Mouse (Mus musculus): ENCODE measurements around the gene Thada. TPM values are rescaled to one million over a fixed set of nuclear protein-coding genes. Genes with fewer than 3 reads are reported as not detected.

Gene Thada
- total RNA-seq, 2 experiments from 2014 or later, result 7.5 to 8.7 TPM

DNA sequence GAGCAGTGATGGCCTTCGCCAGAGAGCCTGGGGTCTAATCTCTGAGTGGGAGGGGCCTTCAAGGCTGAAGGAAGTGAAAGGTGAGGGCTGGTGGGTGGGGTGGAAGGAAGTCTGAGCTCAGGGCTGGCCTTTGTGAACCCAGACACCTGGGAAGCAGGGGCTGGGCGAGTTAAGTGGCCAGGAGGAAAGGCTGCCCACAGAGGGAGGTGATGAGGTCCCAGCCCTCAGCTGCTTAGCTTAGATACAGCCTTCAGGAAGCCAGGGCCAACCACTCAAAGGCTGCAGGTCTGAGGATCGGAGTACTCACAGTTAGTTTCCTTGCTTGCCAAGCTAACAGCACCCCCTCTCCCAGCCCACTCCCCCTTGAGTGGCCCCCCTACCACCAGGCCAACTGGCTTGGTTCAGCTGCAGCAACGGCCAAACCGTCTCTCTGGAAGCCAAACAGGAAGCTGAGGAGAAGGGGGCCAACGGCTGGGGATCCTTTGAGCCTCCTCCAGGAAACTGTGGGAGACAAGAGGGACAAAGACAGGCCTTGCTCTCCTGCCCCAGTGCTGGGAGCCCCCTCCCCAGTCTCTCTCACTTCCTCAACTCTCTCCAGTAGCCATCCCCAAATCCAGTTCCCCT is 304.7 kb downstream of the Thada start:
- peak; percentile 37 for DNase-seq

DNA sequence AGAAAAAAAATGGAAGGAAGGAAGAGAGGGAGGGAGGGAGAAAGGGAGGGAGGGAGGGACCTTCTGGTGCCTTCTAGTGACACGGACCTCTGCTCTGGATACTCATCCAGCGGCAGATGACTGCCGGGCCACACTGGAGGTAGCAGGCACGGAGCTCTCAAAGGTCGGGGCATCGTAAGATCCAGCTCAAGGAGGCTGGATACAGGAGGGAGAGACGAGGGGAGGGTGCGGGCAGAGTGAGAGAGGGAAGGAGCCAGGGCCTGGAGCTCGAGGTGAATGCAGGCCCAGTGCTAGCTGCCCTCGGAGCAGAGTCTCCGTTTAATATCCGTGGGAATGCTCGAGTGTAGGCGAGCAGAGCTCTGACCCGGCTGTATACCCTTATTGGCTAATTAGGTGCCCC is 307.1 kb downstream of the Thada start:
- no peak for DNase-seq

DNA sequence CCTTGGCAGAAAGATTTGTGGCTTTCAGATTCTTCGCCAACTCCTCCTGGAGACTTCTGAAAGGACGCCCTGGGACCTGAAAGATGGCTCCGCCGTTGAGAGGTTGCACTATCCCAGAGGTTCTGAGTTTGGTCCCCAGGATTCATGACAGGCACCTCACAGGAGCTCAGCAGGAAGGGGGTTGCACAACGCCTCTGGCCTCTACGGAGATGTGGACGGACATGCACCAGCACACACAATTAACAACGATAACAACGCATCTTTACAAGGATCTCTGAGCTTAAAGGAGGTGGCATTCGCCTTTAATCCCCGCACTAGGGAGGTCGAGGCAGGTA is 307.6 kb downstream of the Thada start:
- DNase-seq, result no peak

DNA sequence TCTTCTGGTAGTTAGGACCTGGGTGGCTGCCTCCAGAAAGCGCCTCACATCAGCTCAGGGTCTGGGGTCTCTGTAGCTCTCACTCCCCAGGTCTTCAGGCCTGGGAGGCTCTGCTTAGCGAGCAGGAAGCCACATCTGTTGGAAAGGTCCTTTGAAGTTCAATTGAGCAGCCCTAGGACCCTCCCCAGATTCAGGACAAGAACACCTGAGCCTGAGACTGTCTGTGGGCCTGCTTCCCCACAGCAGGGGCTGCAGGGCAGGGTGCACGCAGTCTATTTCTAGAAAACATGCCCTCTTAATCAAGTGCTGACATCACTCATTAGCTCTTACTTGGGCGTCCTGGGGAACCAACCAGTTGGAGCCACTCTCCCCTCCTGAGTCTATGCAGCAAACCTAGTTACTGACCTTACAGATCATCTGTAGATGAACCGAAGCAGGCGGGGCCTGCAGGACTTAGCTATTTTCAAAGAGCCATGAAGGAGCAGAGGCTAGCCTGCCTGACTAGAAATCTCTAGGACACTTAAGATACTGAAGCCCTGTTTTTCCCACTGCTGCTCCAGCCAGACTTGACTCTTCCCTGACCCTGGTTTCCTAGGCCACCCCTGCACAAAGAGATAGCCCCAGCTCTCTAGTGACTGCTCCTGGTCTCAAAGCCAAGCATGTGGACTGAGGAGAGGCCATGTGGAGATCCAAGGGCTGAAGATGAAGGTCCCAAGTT is 308.1 kb downstream of the Thada start:
- DNase-seq, result no peak

DNA sequence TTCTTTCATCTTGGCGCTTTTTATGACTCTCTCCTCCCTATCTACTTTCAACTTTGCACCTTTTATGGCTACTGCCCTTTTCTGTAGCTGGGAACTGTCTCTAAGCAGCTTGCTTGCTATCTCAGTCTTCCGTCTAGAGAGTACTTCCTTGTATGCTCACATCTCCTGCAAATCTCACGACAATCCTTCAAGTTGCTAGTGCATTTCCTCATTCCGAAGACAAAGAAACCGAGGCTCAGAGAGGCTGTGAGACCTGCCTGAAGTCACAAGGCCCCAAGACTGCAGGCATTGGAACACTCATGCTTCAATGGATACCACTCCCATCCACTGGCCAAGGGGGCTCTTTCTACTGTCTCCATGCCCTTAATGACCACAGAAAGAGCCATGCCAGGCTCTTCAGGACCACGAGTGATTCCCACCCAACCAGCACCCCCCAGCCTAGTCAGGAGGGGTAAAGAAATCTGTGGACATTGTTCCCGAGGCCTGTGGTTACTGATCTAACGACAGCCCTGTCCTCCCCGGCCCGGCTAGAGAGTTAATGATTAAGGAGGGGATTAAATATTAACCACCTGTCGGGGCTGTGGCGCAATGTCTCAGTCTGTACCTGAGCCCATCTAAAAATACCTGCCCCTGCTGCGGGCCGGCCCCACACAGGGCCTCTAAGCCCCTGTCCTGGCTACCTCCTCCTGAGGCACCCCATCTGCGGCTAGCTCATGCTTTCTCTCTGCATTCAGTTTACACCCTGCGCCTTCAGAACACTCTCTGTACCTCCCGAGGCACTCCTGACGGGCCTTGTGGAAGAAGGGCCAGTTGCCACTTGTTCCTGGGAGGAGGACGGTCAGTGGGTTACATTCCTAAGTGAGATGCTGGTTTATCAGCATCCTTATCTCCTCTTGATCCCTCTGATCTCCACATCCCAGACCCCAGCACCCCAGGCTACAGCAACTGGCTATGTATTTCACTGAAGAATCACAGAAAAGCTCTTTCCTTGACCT is 309.0 kb downstream of the Thada start:
- DNase-seq, result no peak

DNA sequence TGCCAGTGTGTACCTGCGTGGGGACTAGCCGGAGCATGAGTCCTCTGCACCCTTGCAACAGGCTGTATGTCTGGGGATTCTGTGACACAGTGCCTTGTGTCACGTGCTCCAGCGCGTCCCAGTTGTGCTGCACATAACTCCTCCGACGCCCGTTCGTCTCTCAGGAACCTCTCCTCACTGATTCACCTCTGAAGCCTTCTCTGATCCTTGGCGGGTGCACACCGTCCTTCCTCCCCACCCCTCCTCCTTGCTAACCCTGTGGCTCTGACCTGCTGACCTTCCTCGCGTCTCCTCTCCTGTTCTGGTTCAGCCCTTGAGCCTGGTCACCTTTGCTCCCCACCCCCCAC is 309.8 kb downstream of the Thada start:
- no peak for DNase-seq

DNA sequence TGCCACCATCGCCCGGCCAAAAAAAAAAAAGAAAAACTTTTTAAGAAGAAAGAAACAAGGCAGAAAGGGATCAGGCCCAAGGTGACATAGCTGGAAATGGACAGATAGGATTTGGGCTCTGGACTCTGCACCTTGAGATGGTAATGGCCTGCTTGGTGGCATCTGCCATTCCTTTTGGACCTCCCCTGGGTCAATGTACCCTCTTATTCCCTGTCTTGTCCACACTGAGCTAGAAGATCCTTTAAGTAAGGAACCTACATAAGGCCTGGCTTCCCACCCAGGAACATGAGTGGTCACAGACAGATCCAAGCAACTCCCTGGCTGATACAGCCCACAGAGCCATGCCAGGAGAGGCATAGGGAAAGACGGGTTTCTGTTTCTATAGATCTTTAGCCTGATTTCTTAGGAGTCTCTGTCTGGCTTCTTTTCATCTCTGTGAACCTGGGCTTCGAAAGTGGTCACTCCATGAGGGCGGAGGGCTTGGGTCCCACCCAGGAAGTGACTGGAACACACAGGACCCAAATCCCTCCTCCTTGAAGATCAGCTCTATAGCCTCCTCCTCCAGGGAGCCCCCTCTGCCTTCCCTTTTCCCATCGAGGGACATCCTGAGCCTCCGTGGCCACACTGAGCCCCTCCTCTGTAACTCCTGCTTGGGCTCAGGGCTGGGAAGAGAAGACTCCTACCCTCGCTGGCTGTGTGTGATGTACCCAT is 310.3 kb downstream of the Thada start:
- DNase-seq, result no peak

DNA sequence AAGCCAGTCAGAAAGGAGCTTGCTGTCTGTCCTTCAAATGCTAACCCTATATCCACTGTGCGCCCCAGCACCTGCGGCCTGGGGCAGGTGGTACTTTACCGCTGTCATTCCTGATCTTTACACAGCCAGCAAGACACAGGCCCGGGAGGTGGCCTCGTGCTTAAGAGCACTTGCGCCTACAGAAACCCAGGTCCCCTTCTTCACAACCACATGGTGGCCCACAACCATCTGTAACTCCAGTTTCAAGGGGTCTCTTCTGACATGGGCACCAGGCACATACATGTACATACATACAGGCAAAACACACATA is 311.0 kb downstream of the Thada start:
- DNase-seq, result no peak

DNA sequence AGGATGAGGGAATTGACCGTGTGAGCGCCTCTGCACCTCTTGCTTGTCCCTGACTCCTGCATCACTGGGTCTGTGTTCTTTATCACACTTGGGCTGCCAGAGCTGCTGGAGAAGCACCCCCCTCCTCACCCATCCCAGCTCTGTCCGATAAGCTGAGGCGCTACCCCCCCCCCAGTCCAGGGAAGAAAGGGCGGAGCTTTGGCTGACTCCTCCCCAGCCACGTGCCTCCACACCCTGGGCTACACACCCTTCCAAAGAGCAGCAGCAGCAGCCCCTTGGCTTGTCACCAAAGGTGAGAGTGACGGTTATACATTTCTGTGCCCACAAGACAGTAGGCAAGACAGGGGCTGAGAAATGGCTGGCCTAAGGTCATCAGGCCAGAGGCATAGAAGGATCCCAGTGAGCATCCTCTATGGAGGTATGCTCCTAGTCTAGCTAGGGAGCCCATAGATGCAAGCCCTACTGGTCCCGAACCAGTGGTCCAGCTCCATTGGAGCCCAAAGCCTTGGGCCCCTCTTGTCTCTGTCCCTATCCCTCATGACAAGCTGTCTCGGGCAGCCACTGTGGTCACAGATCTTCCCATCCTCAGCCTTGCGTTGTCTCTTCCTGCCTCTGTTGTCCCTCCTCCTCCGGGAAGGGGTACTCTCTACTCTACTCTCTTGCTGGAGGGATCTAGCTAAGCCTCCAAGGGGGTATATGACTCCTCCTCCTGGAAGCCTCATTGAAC is 311.5 kb downstream of the Thada start:
- no peak for DNase-seq

DNA sequence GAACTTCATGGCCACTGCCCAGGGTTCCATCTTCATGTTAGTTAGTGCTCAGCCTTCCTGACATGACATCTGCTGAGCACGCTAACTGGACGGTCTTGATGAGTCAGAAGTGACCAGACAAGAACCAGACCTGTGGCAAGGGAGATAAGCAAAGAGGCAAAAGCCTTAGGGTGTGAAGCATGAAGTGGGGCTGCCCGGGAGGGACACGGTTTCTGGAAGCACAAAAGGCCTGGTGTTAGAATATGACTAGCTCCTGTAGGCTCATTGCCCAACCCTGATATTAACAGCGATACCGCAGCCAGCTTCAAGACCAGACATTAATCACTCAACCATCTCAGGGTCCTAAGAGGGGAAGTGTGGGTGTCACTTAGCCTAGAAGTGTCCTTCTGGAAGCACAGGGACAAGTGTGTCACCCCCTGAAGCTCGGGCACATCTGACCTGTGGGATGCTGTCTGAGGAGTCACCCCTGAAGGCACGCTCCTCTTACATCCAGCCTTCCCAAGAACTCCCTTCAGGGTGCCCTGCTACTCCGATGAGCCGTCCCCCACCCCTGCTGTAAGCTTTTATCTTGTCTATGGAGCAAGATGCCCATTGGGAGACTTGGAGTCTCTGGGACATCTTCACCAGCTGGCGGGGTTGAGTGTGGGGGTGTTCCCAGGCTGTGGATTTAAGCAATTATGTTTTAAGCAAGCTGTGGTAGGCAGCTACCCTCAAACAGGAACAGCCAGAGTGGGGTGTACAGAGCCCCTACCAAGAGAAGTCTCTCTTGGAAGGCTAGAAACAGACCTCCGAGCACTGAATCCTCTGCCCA is 312.8 kb downstream of the Thada start:
- DNase-seq, result no peak

DNA sequence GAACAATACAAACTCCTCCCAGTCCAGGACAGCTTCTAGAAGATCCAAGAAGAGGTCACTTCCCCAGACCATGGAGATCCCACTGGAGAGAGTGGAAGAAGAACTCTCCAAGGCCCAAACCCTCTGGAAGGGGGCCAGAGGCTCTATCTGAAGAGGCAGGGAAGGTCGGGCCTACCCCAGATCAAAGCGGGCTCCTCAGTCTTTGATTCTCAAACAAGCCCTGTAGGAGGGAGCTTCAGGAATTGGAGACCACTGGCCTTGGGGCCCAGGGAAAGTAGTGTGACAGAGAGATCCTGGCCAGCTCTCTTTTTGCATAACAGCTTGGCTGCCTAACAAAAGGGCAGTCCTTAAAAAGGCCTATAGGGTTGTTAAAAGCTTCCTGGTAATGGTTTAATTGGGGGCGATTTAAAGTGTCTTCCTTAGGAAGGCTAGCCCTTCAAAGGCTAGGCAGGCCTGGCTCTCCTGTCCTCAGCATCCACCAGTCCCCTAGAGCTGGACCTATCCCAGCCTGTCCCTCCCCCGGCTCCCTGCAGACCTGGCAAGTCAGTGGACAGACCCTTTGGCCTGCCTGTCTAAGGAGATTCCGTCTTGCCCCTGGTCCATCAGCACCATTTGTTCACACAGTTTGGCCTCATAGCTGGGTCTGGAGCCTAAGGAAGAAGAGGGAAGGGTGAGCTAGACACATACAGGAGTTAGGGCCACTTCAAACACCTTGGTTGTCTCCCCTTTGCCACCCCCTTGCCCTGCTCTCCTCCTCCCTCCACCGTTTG is 313.6 kb downstream of the Thada start:
- no peak for DNase-seq

DNA sequence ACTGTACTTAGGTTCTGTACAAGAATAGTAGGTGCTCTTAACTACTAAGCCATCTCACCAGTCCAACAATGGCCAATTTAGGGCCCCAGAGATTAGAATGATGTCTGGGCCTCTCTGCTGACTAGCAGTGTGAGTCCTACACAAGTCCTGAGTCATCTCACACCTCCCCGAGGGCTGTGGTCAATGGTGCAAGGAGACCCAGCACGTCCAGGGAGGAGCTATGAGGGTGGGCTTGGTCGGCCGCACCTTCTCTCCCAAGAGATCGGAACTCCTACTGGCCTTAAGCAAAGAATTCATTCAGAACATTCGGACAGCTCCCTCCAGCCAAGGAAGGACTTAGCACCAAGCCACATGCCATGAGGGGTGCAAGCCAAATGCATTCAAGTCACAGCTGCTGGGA is 314.7 kb downstream of the Thada start:
- DNase-seq, result no peak

DNA sequence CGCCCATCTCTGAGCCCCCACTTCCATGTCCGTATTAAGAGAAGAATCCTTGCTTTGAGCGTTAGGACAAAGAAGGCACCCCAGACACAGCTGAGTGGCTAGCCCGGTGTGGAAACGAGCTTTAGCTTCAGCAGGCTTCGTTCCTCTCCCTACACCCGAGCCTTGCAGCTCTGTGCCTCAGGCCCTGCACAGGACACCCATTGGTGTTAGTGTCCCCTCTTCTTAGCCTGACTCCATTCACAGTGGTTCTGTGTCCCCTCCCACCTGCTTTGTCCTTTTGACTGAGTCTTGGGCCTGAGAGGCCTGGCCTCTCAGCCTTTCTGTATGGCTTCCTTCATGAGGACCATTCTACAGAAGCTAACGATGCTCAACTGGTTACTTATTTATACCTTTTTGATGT is 315.7 kb downstream of the Thada start:
- DNase-seq, result no peak

DNA sequence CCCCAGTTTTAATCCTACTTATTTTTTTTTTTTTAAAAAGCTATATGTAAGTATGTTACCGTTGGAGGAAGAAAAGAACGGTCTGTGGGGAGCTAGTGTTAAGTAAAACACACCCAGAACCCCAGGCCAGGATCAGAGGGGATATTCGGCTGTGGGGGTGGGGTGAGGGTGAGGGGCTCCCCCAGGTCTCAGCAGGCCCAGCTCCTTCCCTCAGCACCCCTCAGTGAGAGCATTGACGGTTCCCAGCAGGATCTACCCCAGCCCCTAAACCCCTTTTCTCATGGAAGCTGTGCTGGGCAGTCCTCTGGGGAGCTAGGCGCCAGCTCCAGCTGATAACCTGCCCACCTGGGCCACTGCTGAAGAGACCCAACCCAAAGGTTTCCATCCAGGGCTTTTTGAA is 316.4 kb downstream of the Thada start:
- no peak for DNase-seq

DNA sequence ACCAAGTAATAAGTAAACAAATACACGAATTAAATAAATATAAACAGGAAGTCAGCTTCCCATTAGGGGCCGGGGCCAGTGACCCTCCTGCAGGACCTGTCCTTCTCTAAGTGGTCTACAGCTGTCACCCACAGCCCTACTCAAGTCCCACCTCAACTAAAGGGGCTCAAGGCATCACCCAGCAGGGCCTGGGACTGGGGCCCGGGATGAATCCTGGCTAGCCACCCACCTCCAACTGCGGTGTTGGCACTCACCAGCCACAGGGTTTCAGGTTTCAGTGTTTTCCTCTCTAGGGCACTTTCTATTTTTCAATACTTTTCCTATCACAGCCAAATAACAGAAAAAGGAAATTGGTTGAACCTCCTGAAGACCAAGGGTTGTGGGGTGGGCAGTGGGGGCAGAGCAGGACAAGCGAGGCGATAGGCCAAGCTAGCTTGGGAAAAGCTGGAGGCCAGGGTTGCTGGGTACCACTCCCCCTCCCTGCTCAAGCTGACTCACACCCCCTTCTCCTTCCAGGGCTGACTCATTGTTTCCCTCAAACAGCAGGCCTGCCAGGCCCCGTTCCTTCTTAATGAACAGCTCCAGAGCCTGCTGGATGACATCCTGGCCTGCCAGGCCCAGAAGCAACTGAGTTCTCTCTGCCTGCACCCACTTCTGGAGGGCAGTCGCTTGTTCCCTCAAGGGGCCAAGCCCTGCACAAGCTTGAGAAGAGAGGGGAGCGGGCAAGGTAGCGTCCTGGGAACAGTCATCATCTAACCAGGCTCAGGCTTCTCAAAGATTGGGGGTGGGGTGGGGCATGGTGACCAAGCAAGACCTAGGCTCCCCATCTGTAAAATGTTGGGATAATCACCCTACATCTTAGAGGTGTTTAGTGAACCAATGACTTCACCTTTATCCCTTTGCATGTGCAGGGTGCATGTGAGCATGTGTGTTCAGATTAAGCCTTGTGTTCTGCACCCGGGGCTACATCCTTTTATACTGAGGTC is 317.2 kb downstream of the Thada start:
- DNase-seq, result peak; percentile 89 to 94

DNA sequence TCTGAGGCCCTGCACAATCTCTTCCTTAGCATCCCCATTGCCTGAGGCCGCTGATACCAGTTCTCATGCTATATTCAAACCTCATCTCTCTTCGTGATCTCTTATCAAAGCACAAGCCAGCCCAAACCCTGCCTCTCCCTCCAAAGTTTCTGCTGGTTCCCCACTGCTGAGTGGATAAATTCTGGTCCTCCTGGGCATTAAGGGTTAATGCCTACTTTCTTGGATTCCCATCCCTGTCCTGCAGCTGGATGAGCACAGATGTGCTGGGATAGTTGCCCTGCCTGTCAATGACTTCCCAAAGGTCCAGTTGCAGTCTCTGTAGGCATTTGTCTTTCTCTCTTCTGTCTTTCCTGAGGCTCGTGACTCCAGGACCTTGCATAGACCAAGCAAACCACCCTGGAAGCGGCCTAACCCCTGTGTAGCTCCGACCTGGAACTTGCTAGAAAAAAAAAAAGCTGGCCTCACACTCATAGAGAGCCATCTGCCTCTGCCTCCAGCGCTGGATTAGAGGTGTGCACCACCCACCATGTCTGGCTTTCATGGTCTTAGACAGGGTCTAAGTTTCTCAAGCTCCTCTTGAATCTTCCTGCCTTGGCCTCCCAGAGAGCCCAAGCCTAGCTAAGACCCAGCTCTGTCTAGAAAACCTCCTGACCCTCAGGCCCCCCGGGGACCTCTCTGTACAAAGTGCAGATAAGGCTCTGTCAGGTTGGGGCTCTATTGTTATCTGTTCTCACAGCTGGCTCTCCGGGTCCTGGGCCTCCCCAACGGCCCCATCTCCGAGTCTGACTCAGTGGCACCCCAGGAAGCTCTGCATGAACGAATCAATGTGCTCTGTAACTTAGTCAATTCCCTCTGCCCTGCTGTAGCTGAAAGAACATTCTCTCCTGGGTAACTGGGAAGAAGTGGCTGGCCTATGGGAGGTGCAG is 318.6 kb downstream of the Thada start:
- DNase-seq, result no peak

DNA sequence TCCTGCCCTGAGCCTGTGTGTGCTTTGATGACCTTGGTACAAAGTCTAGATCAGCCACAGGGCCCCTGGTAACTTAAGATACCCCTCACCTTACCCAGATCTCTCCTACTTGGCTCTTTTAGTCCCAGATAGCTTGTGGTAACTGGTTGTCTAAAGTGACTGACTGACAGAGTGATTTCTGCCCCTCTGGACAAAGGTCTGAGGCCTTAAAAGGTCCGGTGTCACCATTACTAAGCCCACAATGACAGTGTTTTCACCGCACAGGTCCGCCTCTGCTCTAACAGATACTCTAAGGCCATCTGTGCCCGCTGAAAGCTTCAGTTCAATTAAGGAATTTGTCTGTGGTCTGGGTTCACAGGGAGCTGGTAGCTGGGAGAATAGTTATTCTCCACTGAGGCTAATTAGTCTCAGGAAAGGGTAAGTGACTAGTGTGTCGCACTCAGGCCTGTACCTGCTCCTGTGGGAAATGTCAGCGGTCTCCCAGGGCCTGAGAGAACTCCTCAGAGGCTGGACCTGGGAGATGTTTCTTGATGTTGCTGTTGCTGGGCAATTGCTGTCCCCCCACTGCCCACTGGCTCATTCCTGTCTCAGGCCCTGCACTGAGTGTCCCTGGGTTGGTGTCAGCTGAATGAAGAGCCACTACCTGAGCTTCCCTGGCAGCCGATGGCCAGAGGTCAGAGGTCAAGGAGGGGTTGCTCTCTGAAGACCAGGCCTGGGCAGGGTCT is 319.4 kb downstream of the Thada start:
- DNase-seq, result peak in 1 of 2 experiments; percentile 21

Data from heart, adult 18-20 months (tissue).